Mouse (Mus musculus) left cerebral cortex, postnatal 14 days (tissue): ENCODE data around the gene Myl6b. TPM values are rescaled to one million over a fixed set of nuclear protein-coding genes. Genes with fewer than 3 reads are reported as not detected.

ENCODE experiments used
- DNase-seq, 2 experiments: peaks; one replicate each; pipeline ENCODE4 v3.0.0; 2021 to 2022; ENCODE audit warnings: low spot score in 2 of 2, mixed read lengths in 1 of 2
- intact Hi-C: fragments of 180-260 bp; cut with DNase I; formaldehyde crosslinking; loops from one replicate; pipeline ENCODE4 v1.15.1; 2025
- microRNA-seq, 2 experiments: library from miRNA; unstranded; fragments of <30 nt; microRNA quantifications; one replicate each; pipeline ENCODE4 v1.2.0; 2022
- total RNA-seq, 2 experiments: library from RNA; stranded (reverse); gene quantifications; 2 replicates each; pipeline ENCODE4 v1.2.3; 2021

Myl6b gene
- total RNA-seq, 2 experiments from 2014 or later = 19.1 to 21.7 TPM

DNA sequence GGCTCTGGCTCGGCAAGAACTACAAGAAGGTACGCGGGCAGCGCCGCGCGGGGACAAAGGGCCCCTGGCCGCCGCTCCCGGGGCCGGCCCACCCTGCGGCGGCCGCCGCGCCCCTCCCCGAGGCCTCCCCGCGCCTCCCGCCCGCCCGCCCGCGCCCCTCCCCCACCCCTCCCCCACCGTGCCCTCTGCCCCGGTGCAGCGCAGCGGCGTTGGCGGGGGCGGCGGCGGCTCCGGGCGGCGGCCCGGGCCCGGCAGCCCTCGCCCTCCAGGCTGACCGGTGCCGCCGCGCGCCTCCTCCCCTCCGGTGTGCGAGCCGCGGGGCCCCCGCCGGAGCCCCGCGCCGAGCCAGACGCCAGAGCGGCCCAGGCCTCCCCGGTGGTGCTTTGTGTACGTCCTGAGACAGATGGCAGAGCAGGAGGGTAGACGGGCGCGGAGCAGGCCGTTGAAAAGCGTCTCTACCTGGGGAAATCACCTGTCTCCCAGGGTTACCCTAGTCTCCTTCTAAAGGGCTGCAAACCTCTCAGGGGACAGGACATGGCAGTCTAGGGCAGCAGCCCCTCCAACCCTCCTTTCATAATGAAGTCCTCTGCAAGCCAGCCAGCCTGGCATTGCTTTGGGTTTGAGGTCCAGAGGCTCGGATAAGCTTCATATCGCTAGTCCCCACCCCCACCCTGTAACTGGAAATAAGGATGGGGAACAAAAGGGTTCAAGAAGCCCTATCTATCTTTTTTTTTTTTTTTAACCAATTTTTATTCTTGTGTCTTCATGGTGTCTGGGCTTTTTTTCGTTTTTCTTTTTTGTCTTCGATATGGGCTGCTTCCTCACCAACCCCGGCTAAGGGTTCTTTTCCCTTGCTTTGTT is 38.8 kb downstream of the Myl6b start:
- peak in 1 of 2 experiments; percentile 21 for DNase-seq
- intact Hi-C loops = loop anchor here (2.0 to 10.0 kb wide), 3 partner anchors 49 to 125 kb away; partner anchors contain the start of genes Coq10a, Cs, Nabp2 and Rnf41

DNA sequence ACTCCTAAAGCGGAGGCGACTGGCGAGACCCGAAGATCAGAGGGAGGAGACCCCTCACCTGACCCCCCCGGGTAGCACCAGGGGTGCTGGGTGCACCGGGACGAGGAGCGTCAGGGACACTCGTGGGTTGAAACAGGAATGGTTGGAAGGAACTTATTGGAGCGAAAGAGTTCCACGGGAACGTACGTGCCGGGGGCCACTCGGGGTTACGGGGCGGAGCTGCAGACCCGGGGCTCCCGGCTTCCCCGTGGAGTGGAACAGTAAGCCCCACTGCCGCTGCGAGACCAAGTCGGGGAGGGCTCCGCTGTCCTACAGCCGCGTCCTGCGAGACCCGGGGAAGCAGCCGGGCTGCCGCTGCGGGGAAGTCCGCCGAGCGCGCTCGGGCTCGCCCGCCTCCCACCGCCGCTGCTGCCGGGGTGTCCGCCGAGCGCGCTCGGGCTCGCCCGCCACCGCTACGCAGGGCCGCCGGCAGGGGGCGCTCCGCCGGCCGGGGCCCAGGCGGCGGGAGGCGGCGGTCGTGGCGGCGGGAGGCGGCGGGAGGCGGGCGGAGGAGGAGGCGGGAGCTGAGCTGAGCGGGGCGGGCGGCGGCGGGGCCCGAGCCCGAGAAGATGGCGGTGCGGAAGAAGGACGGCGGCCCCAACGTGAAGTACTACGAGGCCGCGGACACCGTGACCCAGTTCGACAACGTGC is 39.6 kb downstream of the Myl6b start, which contains the start of gene Smarcc2:
TSS of gene Smarcc2 (plus strand) at position 530 of the 690 bp plus-strand sequence.
- intact Hi-C loops = loop anchor here (2.0 to 10.0 kb wide), 3 partner anchors 48 to 124 kb away; partner anchors contain the start of genes Coq10a, Cs, Nabp2 and Rnf41
- DNase-seq = peak; percentile 52 to 83

- peak; percentile 83 to 94 for DNase-seq
- intact Hi-C loops = loop anchor here (2.0 to 10.0 kb wide), 3 partner anchors 48 to 124 kb away; partner anchors contain the start of genes Coq10a, Cs, Nabp2 and Rnf41
Observed at GRCm38 (mm10) chr10:128458348-128458718, 40.2 kb downstream of the Myl6b start.

- no peak for DNase-seq
- intact Hi-C loops = loop anchor here (2.0 to 10.0 kb wide), 3 partner anchors 47 to 123 kb away; partner anchors contain the start of genes Coq10a, Cs, Nabp2 and Rnf41
Observed at GRCm38 (mm10) chr10:128457676-128458075, 40.8 kb downstream of the Myl6b start.

DNA sequence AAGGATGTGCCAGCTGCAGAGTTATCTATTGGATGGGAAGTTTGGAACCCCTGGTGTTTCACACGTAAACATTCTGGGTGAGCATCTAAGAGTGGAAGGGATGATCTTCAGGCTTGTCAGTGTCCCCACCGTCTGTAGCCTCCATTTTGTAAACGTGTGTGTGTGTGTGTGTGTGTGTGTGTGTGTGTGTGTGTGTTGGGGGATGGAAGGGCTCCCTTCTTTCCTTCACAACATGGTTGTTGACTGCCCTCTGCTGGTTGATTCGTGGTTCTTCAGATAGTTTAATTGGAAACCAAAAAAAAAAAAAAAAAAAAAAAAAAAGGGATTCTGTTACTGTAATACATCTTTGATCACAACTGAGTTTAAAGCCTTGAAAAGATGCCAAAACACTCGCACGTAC is 43.2 kb downstream of the Myl6b start:
- DNase-seq = peak; percentile 75 to 83

GRCm38 (mm10) chr10:128454471-128454870 is 44.0 kb downstream of the Myl6b start:
- no peak for DNase-seq
- intact Hi-C loops = loop anchor here (10.0 kb wide), 1 partner anchor 120 kb away; the partner anchor contains the start of gene Cs

More for the DNA sequence above, 43.2 kb downstream of the Myl6b start:
- intact Hi-C loops = loop anchor here (5.0 to 10.0 kb wide), 2 partner anchors 88 to 120 kb away; partner anchors contain the start of genes Coq10a and Cs

- intact Hi-C loops = loop anchor here (10.0 kb wide), 1 partner anchor 116 kb away; the partner anchor contains the start of gene Cs
- no peak for DNase-seq
Observed at GRCm38 (mm10) chr10:128451014-128451413, 47.5 kb downstream of the Myl6b start.

GRCm38 (mm10) chr10:128445407-128445806 is 53.1 kb downstream of the Myl6b start:
- intact Hi-C loops = no loop called here
- DNase-seq = no peak

DNA sequence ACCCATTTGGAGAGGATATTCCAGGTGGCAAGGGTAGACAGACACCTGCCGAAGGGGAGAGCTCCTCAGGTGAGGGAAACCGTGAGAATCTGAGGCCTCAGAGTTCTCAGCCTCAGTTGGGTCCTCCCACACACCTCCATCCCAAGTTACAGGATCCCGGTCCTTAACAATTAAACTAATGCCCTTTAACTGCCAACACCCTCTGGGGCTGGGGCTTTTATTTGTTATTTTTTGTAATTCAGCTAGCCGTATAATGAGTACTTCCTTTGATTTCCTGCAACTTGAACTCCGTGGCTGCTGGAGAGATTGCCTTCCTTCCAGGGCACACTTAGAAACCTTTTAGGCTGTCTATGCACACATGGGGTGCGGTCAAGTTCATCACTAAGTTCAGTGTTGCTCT is 54.1 kb downstream of the Myl6b start:
- intact Hi-C loops = no loop called here
- DNase-seq = no peak

Small RNAs within 50 kb of the gene (microRNA-seq; reads per million reads assigned to microRNA genes)
- gene Mir6916 (0 to 1.1 reads per million in 2 experiments), gene Mir8105 (1.3 to 2.9 reads per million in 2 experiments)

Other genes with a start within 250 kb of the Myl6b start
- not detected for gene Apon, start 244.6 kb downstream of the Myl6b start, total RNA-seq
- gene Apof, start 230.0 kb downstream of the Myl6b start, total RNA-seq = not detected
- gene Stat2, start 228.1 kb downstream of the Myl6b start, total RNA-seq = 10 to 100 TPM; 19.0 to 21.1 TPM
- gene Il23a, start 199.9 kb downstream of the Myl6b start, total RNA-seq = 1 to 10 TPM in 1 of 2 experiments, under 1 TPM in 1; 0.97 to 1.4 TPM
- gene Pan2, start 195.3 kb downstream of the Myl6b start, total RNA-seq = 10 to 100 TPM; 13.3 to 13.4 TPM
- gene Cnpy2, start 176.2 kb downstream of the Myl6b start, total RNA-seq = 10 to 100 TPM; 65.9 to 68.9 TPM
- gene Cs, start 161.0 kb downstream of the Myl6b start, total RNA-seq = 100 to 1,000 TPM; 269 to 271 TPM
- 10 to 100 TPM; 72.0 to 74.4 TPM for gene Coq10a, start 129.7 kb downstream of the Myl6b start, total RNA-seq
- gene Ankrd52, start 121.6 kb downstream of the Myl6b start, total RNA-seq = 10 to 100 TPM; 80.3 to 84.3 TPM
- 1 to 10 TPM in 1 of 2 experiments, not detected in 1; 1.0 TPM for gene Slc39a5, start 97.5 kb downstream of the Myl6b start, total RNA-seq
- 10 to 100 TPM; 88.3 to 92.5 TPM for gene Nabp2, start 87.2 kb downstream of the Myl6b start, total RNA-seq
- 10 to 100 TPM; 75.0 to 77.2 TPM for gene Rnf41, start 87.0 kb downstream of the Myl6b start, total RNA-seq
- gene Smarcc2, start 39.4 kb downstream of the Myl6b start, total RNA-seq = 100 to 1,000 TPM; 199 to 211 TPM
- gene Myl6, start 4.5 kb downstream of the Myl6b start, total RNA-seq = 100 to 1,000 TPM; 606 to 662 TPM
- 1 to 10 TPM; 8.1 to 9.3 TPM for gene Esyt1, start 27.2 kb upstream of the Myl6b start, total RNA-seq
- gene Zc3h10, start 49.1 kb upstream of the Myl6b start, total RNA-seq = 10 to 100 TPM; 11.4 to 12.0 TPM
- gene Rpl41, start 50.6 kb upstream of the Myl6b start, total RNA-seq = 1,000 to 10,000 TPM; 1,939 to 2,055 TPM
- 10 to 100 TPM; 67.1 to 68.6 TPM for gene Pa2g4, start 67.3 kb upstream of the Myl6b start, total RNA-seq
- 1 to 10 TPM; 3.3 to 4.9 TPM for gene Erbb3, start 91.0 kb upstream of the Myl6b start, total RNA-seq
- 100 to 1,000 TPM; 299 to 305 TPM for gene Rps26, start 128.1 kb upstream of the Myl6b start, total RNA-seq
- 10 to 100 TPM; 15.4 to 15.9 TPM for gene Ikzf4, start 147.3 kb upstream of the Myl6b start, total RNA-seq
- 10 to 100 TPM; 11.2 to 11.8 TPM for gene Suox, start 175.4 kb upstream of the Myl6b start, total RNA-seq
- gene Rab5b, start 197.6 kb upstream of the Myl6b start, total RNA-seq = 100 to 1,000 TPM; 117 to 123 TPM
- gene Pmel, start 205.5 kb upstream of the Myl6b start, total RNA-seq = 1 to 10 TPM in 1 of 2 experiments, under 1 TPM in 1; 0.97 to 1.2 TPM
- 1 to 10 TPM; 4.7 to 5.1 TPM for gene Cdk2, start 206.3 kb upstream of the Myl6b start, total RNA-seq
- 1 to 10 TPM; 4.8 to 6.3 TPM for gene Dgka, start 246.2 kb upstream of the Myl6b start, total RNA-seq
- 10 to 100 TPM; 30.7 to 32.7 TPM for gene Pym1, start 249.2 kb upstream of the Myl6b start, total RNA-seq